Mouse (Mus musculus): ENCODE results near the gene Pbld1. TPM values are rescaled to one million over a fixed set of nuclear protein-coding genes. Genes with fewer than 3 reads are reported as not detected.

Pbld1 gene
- polyA plus RNA-seq, 1 experiment from 2014 or later, result 0.64 TPM

DNA sequence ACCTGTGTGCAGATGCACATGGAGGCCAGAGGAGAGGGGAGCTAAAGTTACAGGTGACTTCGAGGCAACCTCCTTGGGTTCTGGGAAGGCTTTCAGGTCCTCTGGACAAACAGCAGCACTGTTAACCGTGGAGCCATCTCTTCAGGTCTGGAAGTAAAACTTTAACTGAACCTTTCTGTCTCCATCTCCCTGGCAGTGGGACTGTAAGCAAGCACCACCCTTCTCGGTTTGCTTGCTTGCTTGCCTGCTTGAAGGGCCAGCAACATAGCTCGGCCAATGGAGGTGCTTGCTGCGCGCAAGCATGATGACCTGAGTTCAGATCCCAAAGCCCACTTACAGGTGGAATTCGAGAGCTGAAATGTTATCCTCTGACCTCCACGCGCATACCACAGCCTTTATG, 4.6 kb downstream of the Pbld1 start:
- Histone ChIP-seq H3K4me1 (replicated peaks) (peaks cover 9% of the 10 kb centered on the region), H3K9ac (no peak overlapping the region), H3K4me3 (no peak overlapping the region), H3K9me3 (replicated peaks) (no peaks in the 10 kb centered on the region), H3K27ac (no peak overlapping the region), H3K4me2 (no peak overlapping the region), H3K27me3 (no peaks in the 10 kb centered on the region), H3K36me3 (no peaks in the 10 kb centered on the region)
- ATAC-seq (replicated peaks; ENCODE audit: insufficient number of reproducible peaks, insufficient read depth, low FRiP score, low read depth), result no peak
- 78% methylated on average over 9 of the region's 9 CpGs for WGBS

- H3K4me2 ChIP-seq, result no peak overlapping the region
- H3K9ac ChIP-seq, result no peak overlapping the region
- 65% methylated on average over 8 of the region's 8 CpGs for WGBS
- no peaks in the 10 kb centered on the region for H3K36me3 ChIP-seq
- peaks cover 3% of the 10 kb centered on the region for H3K4me1 ChIP-seq (replicated peaks)
- no peak overlapping the region for H3K27ac ChIP-seq
- no peak for ATAC-seq (replicated peaks; ENCODE audit: insufficient number of reproducible peaks, insufficient read depth, low FRiP score, low read depth)
- H3K9me3 ChIP-seq (replicated peaks), result no peaks in the 10 kb centered on the region
- no peak overlapping the region for H3K4me3 ChIP-seq
- H3K27me3 ChIP-seq, result no peaks in the 10 kb centered on the region
These were observed 5.6 kb downstream of the Pbld1 start for GRCm38 (mm10) chr10:63065561-63065960.

DNA sequence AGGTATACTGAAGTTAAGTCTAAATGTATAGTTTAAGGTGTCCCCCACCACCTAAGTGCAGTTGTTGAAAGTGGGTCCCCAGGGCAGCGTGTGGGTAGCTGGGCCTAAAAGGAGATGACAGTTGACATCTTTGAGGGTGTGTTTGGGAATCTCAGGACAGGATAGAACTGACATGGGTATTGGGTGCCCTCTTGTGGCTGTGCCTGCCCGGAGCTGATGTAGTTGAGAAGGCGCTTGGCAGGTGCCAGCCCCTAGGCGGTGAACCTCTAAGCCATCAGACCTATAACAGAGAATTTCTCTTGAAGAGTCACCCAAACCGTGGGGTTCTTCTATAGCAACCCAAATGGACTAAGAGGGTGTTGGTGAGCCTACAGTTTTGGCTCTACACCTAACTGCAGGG, 6.0 kb downstream of the Pbld1 start:
- WGBS, result 9% methylated on average over 5 of the region's 5 CpGs
- Histone ChIP-seq H3K4me1 (replicated peaks) (no peaks in the 10 kb centered on the region), H3K36me3 (no peaks in the 10 kb centered on the region), H3K9ac (no peak overlapping the region), H3K9me3 (replicated peaks) (no peaks in the 10 kb centered on the region), H3K27ac (no peak overlapping the region), H3K4me2 (no peak overlapping the region), H3K4me3 (no peak overlapping the region), H3K27me3 (no peaks in the 10 kb centered on the region)
- ATAC-seq (replicated peaks; ENCODE audit: insufficient number of reproducible peaks, insufficient read depth, low FRiP score, low read depth), result no peak; the same call in 1 of the 2 replicates

GRCm38 (mm10) chr10:63086304-63086703, 26.3 kb downstream of the Pbld1 start:
- Histone ChIP-seq H3K36me3 (no peaks in the 10 kb centered on the region), H3K27ac (no peak overlapping the region), H3K4me1 (replicated peaks) (peaks cover 10% of the 10 kb centered on the region), H3K27me3 (0 out of 2 replicates have a peak, but pooled peaks cover 3% of the 10 kb centered on the region), H3K4me2 (no peak overlapping the region), H3K9me3 (replicated peaks) (no peaks in the 10 kb centered on the region), H3K4me3 (no peak overlapping the region), H3K9ac (no peak overlapping the region)
- ATAC-seq (replicated peaks; ENCODE audit: insufficient number of reproducible peaks, insufficient read depth, low FRiP score, low read depth), result no peak
- 71% methylated on average over 10 of the region's 10 CpGs for WGBS

DNA sequence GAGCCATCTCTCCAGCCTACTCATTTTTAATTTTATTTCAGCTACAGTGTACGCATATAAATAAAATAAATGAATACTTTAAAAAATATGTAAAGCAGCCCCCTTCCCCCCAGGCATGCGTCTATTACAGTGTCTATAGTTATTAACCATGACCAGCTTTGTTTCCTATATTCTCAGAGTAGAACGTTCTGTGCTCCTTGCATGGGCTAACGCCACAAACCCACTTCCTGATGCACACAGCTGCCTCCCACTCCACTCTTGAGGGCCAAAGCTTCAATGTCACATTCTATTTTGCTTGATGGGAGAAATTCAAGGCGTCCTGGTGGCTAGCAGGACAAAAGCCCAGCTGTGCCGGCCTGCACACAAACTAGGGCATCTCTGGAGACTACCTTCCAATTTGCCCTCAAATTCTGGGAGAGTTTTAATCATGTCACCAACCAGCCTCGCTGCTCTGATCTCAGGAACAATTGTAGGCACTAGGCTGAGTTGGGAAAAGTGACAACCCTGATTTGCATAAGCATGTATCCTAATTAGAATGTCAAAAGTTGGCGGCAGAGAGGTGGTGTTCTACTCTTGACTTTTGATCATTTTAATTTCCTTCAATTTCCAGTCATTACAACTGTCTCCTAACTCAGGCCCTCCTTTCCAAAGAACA, 29.3 kb downstream of the Pbld1 start:
- H3K9me3 ChIP-seq (replicated peaks), result no peaks in the 10 kb centered on the region
- no peak overlapping the region for H3K27ac ChIP-seq
- H3K36me3 ChIP-seq, result no peaks in the 10 kb centered on the region
- peaks cover 10% of the 10 kb centered on the region for H3K4me1 ChIP-seq (replicated peaks)
- no peak for ATAC-seq (replicated peaks; ENCODE audit: insufficient number of reproducible peaks, insufficient read depth, low FRiP score, low read depth)
- H3K9ac ChIP-seq, result no peak overlapping the region
- peak overlapping the region; percentile 39 for H3K4me3 ChIP-seq
- 47% methylated on average over 8 of the region's 8 CpGs for WGBS
- 0 out of 2 replicates have a peak, but pooled peaks cover 3% of the 10 kb centered on the region for H3K27me3 ChIP-seq
- peak overlapping the region; percentile 70 for H3K4me2 ChIP-seq

DNA sequence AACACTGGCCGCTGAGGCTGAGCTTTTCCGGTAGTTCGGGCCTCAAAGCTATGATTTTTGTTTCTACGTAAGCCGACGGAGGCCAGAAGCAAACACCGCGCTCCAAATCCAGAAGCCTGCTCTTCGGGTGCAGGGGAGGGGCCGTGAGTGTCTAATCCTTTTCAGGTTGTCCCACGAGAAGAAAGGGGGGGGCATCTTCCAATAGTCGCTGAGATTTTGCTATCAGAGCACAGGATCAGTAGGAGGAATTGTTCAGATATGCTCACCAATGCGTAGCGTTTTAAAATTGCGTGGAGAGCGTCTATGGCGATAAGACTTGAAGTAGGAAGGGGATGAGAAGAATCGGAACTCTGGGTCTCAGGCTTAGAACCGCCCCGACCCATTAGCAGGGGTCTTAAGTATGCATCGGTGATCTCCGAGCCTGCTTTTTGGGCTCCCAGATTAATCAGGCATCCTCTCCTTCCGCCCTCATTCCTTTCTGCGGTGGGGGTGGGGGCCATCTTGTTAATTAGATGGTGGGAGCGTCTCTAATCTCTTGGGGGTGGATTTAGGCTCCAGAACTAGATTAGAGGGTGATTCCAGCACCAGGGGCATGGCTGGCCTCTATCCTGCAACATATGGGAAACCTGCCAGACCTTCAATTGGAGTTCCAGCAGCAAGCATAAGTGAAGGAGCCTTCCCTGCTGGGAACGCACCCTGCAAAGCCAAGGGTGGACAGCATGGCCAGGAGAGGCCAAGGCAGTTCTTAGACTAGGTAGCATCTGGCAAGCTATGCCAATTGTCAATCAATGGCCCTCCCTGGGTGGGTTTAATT, 30.0 kb downstream of the Pbld1 start:
- H3K27me3 ChIP-seq, result 0 out of 2 replicates have a peak, but pooled peaks cover 3% of the 10 kb centered on the region
- H3K9me3 ChIP-seq (replicated peaks), result no peaks in the 10 kb centered on the region
- ATAC-seq (replicated peaks; ENCODE audit: insufficient number of reproducible peaks, insufficient read depth, low FRiP score, low read depth), result no peak
- H3K4me2 ChIP-seq, result peak overlapping the region; percentile 70
- H3K4me1 ChIP-seq (replicated peaks), result peaks cover 10% of the 10 kb centered on the region
- no peaks in the 10 kb centered on the region for H3K36me3 ChIP-seq
- 10% methylated on average over 26 of the region's 26 CpGs for WGBS
- no peak overlapping the region for H3K27ac ChIP-seq
- peak overlapping the region; percentile 39 for H3K4me3 ChIP-seq
- H3K9ac ChIP-seq, result peak overlapping the region; percentile 18; the same call in 1 of the 2 replicates

DNA sequence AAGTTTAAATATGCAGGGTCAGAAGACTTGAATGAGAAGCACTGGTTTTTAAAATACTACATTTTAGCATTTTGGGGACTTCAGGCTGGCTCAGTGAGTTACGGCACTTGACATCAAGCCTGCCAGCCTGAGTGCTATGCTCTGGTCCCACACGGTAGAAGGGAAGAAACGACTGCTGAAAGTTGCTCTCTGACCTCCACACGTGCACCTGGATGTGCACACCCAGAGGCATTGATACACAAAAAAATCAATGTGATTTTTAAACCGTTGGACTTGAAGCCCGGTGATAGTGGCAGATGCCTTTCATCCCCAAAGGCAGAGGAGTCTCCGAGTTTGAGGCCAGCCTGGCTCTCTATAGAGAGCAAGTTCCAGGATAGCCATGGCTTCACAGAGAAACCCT, 32.0 kb downstream of the Pbld1 start:
- Histone ChIP-seq H3K4me2 (no peak overlapping the region), H3K4me1 (replicated peaks) (peaks cover 10% of the 10 kb centered on the region), H3K9ac (no peak overlapping the region), H3K27ac (no peak overlapping the region), H3K27me3 (peaks cover 8% of the 10 kb centered on the region; the same call in 1 of the 2 replicates), H3K4me3 (no peak overlapping the region), H3K9me3 (replicated peaks) (no peaks in the 10 kb centered on the region), H3K36me3 (no peaks in the 10 kb centered on the region)
- WGBS, result 76% methylated on average over 7 of the region's 7 CpGs
- ATAC-seq (replicated peaks; ENCODE audit: insufficient number of reproducible peaks, insufficient read depth, low FRiP score, low read depth), result no peak

DNA sequence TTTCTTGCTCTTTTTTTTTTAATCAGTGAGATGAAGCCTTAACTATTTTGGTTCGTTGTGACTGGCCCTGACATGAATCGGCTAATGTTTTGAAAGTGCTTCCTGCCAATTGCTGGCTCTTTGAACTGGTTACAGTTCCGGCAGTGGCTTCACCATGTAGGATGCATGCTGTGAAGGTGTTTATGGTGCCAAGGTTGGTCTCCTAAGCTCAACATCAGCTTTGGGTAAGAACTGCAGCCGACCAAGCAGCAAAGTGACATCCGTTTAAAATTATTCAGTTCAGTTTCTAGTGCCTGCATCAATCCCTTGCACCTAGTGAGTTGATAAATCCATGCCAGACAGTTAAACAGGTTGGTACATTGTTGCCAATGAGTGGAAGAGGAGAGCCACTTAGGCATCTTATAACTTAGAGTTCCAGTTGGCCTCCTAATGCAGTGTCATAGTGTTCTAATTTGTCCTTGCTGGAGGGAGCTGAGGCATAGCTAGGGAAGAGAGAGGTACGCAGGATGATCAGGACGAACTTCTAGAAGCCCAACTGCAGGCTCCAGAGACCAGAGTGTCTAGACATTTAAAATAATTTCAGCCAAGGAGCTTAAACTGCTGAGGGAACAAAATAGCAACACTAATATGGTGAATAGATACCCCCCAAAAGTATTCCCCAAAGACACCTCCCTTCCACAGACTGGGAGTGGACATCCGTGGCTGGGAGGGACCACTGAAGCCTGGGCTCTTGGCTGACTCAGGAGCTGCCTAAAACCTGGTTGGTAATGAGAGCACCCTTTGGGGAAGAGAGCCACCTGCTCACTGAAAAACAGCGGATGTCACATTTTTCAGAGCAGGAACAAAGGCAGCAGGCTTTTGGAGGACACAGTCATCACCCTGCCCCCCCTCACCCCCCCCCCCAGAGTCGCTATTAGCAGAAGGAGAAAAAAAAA, 32.9 kb downstream of the Pbld1 start:
- Histone ChIP-seq H3K36me3 (no peaks in the 10 kb centered on the region), H3K4me2 (no peak overlapping the region), H3K9me3 (replicated peaks) (no peaks in the 10 kb centered on the region), H3K27me3 (peaks cover 16% of the 10 kb centered on the region), H3K4me3 (no peak overlapping the region), H3K4me1 (replicated peaks) (peaks cover 10% of the 10 kb centered on the region), H3K27ac (no peak overlapping the region), H3K9ac (no peak overlapping the region)
- ATAC-seq (replicated peaks; ENCODE audit: insufficient number of reproducible peaks, insufficient read depth, low FRiP score, low read depth), result no peak
- WGBS, result 66% methylated on average over 10 of the region's 10 CpGs

DNA sequence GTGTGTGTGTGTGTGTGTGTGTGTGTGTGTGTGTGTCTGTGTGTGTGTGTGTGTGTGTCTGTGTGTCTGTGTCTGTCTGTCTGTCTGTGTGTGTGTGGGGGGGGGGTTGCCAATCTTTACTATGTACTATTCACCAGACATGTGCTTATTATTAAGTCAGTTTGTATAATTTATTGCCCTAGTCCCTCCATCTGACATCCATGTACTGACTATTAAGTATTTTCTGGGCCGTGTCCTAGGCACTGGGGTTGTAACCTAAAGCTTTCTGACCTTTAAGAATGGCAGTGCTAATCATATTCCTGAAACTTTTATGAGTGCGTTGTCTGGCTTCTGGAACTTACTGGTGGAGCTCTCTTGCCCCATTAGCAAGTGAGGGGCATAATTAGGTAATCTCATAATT, 36.8 kb downstream of the Pbld1 start:
- no peak overlapping the region for H3K27ac ChIP-seq
- H3K9me3 ChIP-seq (replicated peaks), result no peaks in the 10 kb centered on the region
- no peak overlapping the region for H3K4me2 ChIP-seq
- 84% methylated on average over 2 of the region's 2 CpGs for WGBS
- H3K9ac ChIP-seq, result no peak overlapping the region
- peaks cover 10% of the 10 kb centered on the region; the same call in 1 of the 2 replicates for H3K4me1 ChIP-seq (replicated peaks)
- H3K4me3 ChIP-seq, result no peak overlapping the region
- H3K27me3 ChIP-seq, result peaks cover 44% of the 10 kb centered on the region
- no peak for ATAC-seq (replicated peaks; ENCODE audit: insufficient number of reproducible peaks, insufficient read depth, low FRiP score, low read depth)
- no peaks in the 10 kb centered on the region for H3K36me3 ChIP-seq

DNA sequence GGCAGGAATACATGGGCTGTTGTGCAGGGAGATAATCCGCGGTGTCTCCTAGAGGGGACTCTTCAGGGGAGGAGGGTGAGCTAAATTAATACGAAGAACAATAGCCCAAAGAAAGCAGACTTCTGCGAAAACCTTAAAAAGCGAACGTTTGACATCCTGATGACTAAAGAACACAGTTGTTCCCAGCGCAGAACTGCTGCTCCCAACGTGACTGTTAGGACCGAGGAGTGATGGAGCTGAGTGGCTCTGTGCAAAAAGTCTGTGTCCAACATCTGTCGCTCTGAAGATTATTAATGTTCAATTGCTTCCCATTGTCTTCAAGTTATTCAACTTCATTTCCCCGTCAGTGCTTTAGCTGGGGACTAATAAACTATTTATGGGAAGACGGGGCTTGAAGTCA, 38.2 kb downstream of the Pbld1 start:
- H3K36me3 ChIP-seq, result no peaks in the 10 kb centered on the region
- H3K4me1 ChIP-seq (replicated peaks), result peaks cover 10% of the 10 kb centered on the region; the same call in 1 of the 2 replicates
- H3K4me3 ChIP-seq, result no peak overlapping the region
- H3K9me3 ChIP-seq (replicated peaks), result no peaks in the 10 kb centered on the region
- no peak for ATAC-seq (replicated peaks; ENCODE audit: insufficient number of reproducible peaks, insufficient read depth, low FRiP score, low read depth)
- no peak overlapping the region for H3K4me2 ChIP-seq
- H3K27me3 ChIP-seq, result peaks cover 47% of the 10 kb centered on the region
- 71% methylated on average over 12 of the region's 12 CpGs for WGBS
- H3K27ac ChIP-seq, result no peak overlapping the region
- H3K9ac ChIP-seq, result no peak overlapping the region

DNA sequence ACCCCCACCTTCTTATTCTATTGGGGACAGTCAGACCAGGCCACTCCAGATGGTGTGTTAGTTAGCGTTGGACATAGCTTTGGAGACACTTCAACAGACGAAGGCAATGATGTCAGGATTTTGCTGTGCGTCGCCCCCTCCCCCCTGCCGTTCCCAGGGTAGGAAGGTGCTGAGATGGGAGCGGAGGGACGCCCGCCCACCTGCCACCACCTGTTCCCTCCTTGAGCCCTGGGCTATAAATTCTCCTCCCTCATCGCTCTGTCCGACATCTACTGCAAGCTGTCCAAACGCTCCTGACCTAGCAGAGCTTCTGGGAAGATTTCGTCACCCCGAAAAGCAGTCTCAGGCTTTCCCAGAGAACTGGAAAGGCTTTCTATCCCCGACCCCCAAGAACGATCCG, 39.6 kb downstream of the Pbld1 start, which contains the start of gene Atoh7:
Gene Atoh7 (plus strand): TSS at position 131 of the 400 bp plus-strand sequence.
- 10% methylated on average over 16 of the region's 16 CpGs for WGBS
- peaks cover 47% of the 10 kb centered on the region for H3K27me3 ChIP-seq

More for the DNA sequence above, 39.6 kb downstream of the Pbld1 start, which contains the start of gene Atoh7:
- peaks cover 10% of the 10 kb centered on the region; the same call in 1 of the 2 replicates for H3K4me1 ChIP-seq (replicated peaks)
- no peaks in the 10 kb centered on the region for H3K36me3 ChIP-seq
- H3K4me3 ChIP-seq, result peak within 1 kb of the TSS; percentile 57
- peak within 1 kb of the TSS; percentile 96 for H3K4me2 ChIP-seq
- ATAC-seq (replicated peaks; ENCODE audit: insufficient number of reproducible peaks, insufficient read depth, low FRiP score, low read depth), result no peak
- H3K9me3 ChIP-seq (replicated peaks), result no peaks in the 10 kb centered on the region
- no peak within 1 kb of the TSS for H3K27ac ChIP-seq
- peak within 1 kb of the TSS; percentile 54 for H3K9ac ChIP-seq

Data from heart, embryonic 15.5 days (tissue).